Mouse (Mus musculus) liver, postnatal 0 days (tissue): ENCODE measurements around the gene Fam149a. TPM values are rescaled to one million over a fixed set of nuclear protein-coding genes. Genes with fewer than 3 reads are reported as not detected.
A peak's percentile ranks its signal among the peaks of the same experiment; 100 is the strongest.
"Not testable (repeated sequence)": the region's sequence is repeated elsewhere in the genome, so short reads cannot be mapped to it uniquely, and the experiment has no call there.

Source experiments
- ATAC-seq: fragments of 200-750 bp; cut with Nextera tagmentation; 2 replicates; pipeline ENCODE4 v1.8.0; 2017; ENCODE audit warnings: mild to moderate bottlenecking, moderate library complexity
- DNase-seq: peaks from one replicate; pipeline ENCODE4 v3.0.0-alpha.2; 2016
- H3K27ac ChIP-seq: fragments of 300-500 bp; sonication (generic); 2 replicates; pipeline ENCODE4 v1.5.1; 2014; ENCODE audit warnings: antibody characterized with exemption, moderate library complexity, mild to moderate bottlenecking, low read depth
- H3K27me3 ChIP-seq: fragments of 300-500 bp; sonication (generic); 2 replicates; pipeline ENCODE4 v1.6.1; 2014; ENCODE audit warnings: low read length, control low read depth, mixed read lengths; ENCODE audit not compliant: insufficient read depth
- H3K36me3 ChIP-seq: fragments of 300-500 bp; sonication (generic); replicated peaks from 2 replicates; pipeline ENCODE4 v1.6.1; 2014; ENCODE audit warnings: mild to moderate bottlenecking, control low read depth, low read length, moderate library complexity, mixed read lengths; ENCODE audit not compliant: insufficient read depth
- H3K4me1 ChIP-seq: fragments of 300-500 bp; sonication (generic); 2 replicates; pipeline ENCODE4 v1.6.1; 2014; ENCODE audit warnings: antibody characterized with exemption, mild to moderate bottlenecking, control low read depth; ENCODE audit not compliant: insufficient read depth
- H3K4me2 ChIP-seq: fragments of 300-500 bp; sonication (generic); 2 replicates; pipeline ENCODE4 v1.6.1; 2014; ENCODE audit warnings: low read depth, mild to moderate bottlenecking, low read length, moderate library complexity, mixed read lengths
- H3K4me3 ChIP-seq: fragments of 300-500 bp; sonication (generic); 2 replicates; pipeline ENCODE4 v1.5.1; 2014; ENCODE audit warnings: low read depth, low read length
- H3K9ac ChIP-seq: fragments of 300-500 bp; sonication (generic); replicated peaks from 2 replicates; pipeline ENCODE4 v1.6.1; 2014; ENCODE audit warnings: mild to moderate bottlenecking, moderate library complexity
- H3K9me3 ChIP-seq: fragments of 300-500 bp; sonication (generic); 2 replicates; pipeline ENCODE4 v1.6.1; 2016; ENCODE audit warnings: mild to moderate bottlenecking, control low read depth, low read length, mixed read lengths
- CTCF ChIP-seq: sonication (generic); IDR thresholded peaks from 2 replicates; pipeline ENCODE4 v1.5.1; 2016; ENCODE audit warnings: antibody characterized with exemption, low read depth
- EP300 ChIP-seq: IDR thresholded peaks from 2 replicates; pipeline ENCODE4 v1.6.1; 2016; ENCODE audit warnings: antibody characterized with exemption, low read depth, mild to moderate bottlenecking
- WGBS: fragments of 180-500 bp; shearing (Covaris S2); extraction: QIAGEN DNeasy Blood & Tissue Kit; methylation state at CpG from one replicate; pipeline ENCODE4 v1.1.7; 2014; ENCODE audit not compliant: insufficient replicate concordance; 5-methylcytosine and 5-hydroxymethylcytosine counted together
- polyA plus RNA-seq: library from polyadenylated mRNA; unstranded; fragments of >200 nt; fragmentation: Nextera tagmentation; extraction: Ambion mirVana; gene quantifications from 2 replicates; pipeline ENCODE4 v1.2.1, GENCODE M21; 2015

Fam149a gene
- polyA plus RNA-seq, 1 experiment from 2014 or later, result 1.5 TPM

GRCm38 (mm10) chr8:45341630-45342628 lies 40.2 kb downstream of the Fam149a start:
- Histone ChIP-seq H3K27ac (peak overlapping the region; percentile 77), H3K4me2 (peak overlapping the region; percentile 33; the same call in 1 of the 2 replicates), H3K36me3 (no peaks in the 10 kb centered on the region), H3K4me1 (no peaks in the 10 kb centered on the region), H3K27me3 (no peaks in the 10 kb centered on the region), H3K9me3 (no peaks in the 10 kb centered on the region), H3K9ac (peak overlapping the region; percentile 21; the same call in 1 of the 2 replicates), H3K4me3 (no peak overlapping the region)
- DNase-seq (no peak), ATAC-seq (peak; percentile 85)
- no peak for TF ChIP-seq CTCF
- WGBS, result 61% methylated on average over 12 of the region's 12 CpGs

GRCm38 (mm10) chr8:45333493-45333892 lies 48.6 kb downstream of the Fam149a start:
- no peaks in the 10 kb centered on the region for H3K27me3 ChIP-seq
- no peak for TF ChIP-seq EP300
- no peak for TF ChIP-seq CTCF
- peak overlapping the region; percentile 65; the same call in 1 of the 2 replicates for H3K9ac ChIP-seq
- peak; percentile 85 for ATAC-seq
- peak overlapping the region; percentile 84 for H3K4me2 ChIP-seq
- no peaks in the 10 kb centered on the region for H3K36me3 ChIP-seq
- WGBS, result 3% methylated on average over 8 of the region's 8 CpGs
- peak; percentile 29 for DNase-seq
- no peaks in the 10 kb centered on the region for H3K9me3 ChIP-seq
- peak overlapping the region; percentile 62 for H3K4me3 ChIP-seq
- peak overlapping the region; percentile 85 for H3K27ac ChIP-seq
- peaks cover 7% of the 10 kb centered on the region; the same call in 1 of the 2 replicates for H3K4me1 ChIP-seq

- peak; percentile 78 for DNase-seq
- H3K4me3 ChIP-seq, result peak within 1 kb of the TSS; percentile 62
- peak; percentile 87 for ATAC-seq
- H3K27me3 ChIP-seq, result no peaks in the 10 kb centered on the region
- H3K9me3 ChIP-seq, result no peaks in the 10 kb centered on the region
- H3K27ac ChIP-seq, result peak within 1 kb of the TSS; percentile 85
- TF ChIP-seq CTCF (no peak), EP300 (no peak)
- no peaks in the 10 kb centered on the region for H3K36me3 ChIP-seq
- H3K4me2 ChIP-seq, result peak within 1 kb of the TSS; percentile 84
- peak within 1 kb of the TSS; percentile 65 for H3K9ac ChIP-seq
- WGBS, result 1% methylated on average over 44 of the region's 44 CpGs
- H3K4me1 ChIP-seq, result peaks cover 7% of the 10 kb centered on the region; the same call in 1 of the 2 replicates
Measured at GRCm38 (mm10) chr8:45332685-45333409, 49.2 kb downstream of the Fam149a start, which contains the start of gene Cyp4v3. TSS of gene Cyp4v3 (minus strand) at chr8:45333216.

- H3K27ac ChIP-seq, result no peak overlapping the region
Measured at GRCm38 (mm10) chr8:45330856-45331255, 51.2 kb downstream of the Fam149a start.

GRCm38 (mm10) chr8:45329206-45329980 lies 52.7 kb downstream of the Fam149a start:
- ATAC-seq, result no peak

More at GRCm38 (mm10) chr8:45330856-45331255, 51.2 kb downstream of the Fam149a start:
- H3K27me3 ChIP-seq, result no peaks in the 10 kb centered on the region
- no peaks in the 10 kb centered on the region for H3K36me3 ChIP-seq
- H3K4me2 ChIP-seq, result no peak overlapping the region
- TF ChIP-seq EP300 (no peak), CTCF (no peak)
- H3K4me1 ChIP-seq, result peaks cover 7% of the 10 kb centered on the region; the same call in 1 of the 2 replicates
- no peak for ATAC-seq
- no peak for DNase-seq
- no peak overlapping the region for H3K4me3 ChIP-seq
- H3K9ac ChIP-seq, result no peak overlapping the region
- no peaks in the 10 kb centered on the region for H3K9me3 ChIP-seq
- 43% methylated on average over 3 of the region's 3 CpGs for WGBS

GRCm38 (mm10) chr8:45327076-45327475 lies 55.0 kb downstream of the Fam149a start:
- H3K4me1 ChIP-seq, H3K9ac ChIP-seq, H3K4me3 ChIP-seq, H3K9me3 ChIP-seq, DNase-seq, H3K27me3 ChIP-seq, H3K27ac ChIP-seq, ATAC-seq, H3K36me3 ChIP-seq, H3K4me2 ChIP-seq: not testable (repeated sequence)

More at GRCm38 (mm10) chr8:45329206-45329980, 52.7 kb downstream of the Fam149a start:
- Histone ChIP-seq H3K4me3 (no peak overlapping the region), H3K27ac (no peak overlapping the region), H3K9me3 (no peaks in the 10 kb centered on the region), H3K9ac (no peak overlapping the region), H3K36me3 (no peaks in the 10 kb centered on the region), H3K27me3 (no peaks in the 10 kb centered on the region), H3K4me2 (no peak overlapping the region), H3K4me1 (peaks cover 7% of the 10 kb centered on the region; the same call in 1 of the 2 replicates)
- no peak for DNase-seq
- no peak for TF ChIP-seq EP300
- TF ChIP-seq CTCF, result no peak
- 77% methylated on average over 6 of the region's 6 CpGs for WGBS
